Mouse (Mus musculus): Measurements from ENCODE around the gene Tbc1d2b. TPM values are rescaled to one million over a fixed set of nuclear protein-coding genes. Genes with fewer than 3 reads are reported as not detected.

Gene Tbc1d2b
- polyA plus RNA-seq, 1 experiment from 2014 or later = 17.3 TPM

DNA sequence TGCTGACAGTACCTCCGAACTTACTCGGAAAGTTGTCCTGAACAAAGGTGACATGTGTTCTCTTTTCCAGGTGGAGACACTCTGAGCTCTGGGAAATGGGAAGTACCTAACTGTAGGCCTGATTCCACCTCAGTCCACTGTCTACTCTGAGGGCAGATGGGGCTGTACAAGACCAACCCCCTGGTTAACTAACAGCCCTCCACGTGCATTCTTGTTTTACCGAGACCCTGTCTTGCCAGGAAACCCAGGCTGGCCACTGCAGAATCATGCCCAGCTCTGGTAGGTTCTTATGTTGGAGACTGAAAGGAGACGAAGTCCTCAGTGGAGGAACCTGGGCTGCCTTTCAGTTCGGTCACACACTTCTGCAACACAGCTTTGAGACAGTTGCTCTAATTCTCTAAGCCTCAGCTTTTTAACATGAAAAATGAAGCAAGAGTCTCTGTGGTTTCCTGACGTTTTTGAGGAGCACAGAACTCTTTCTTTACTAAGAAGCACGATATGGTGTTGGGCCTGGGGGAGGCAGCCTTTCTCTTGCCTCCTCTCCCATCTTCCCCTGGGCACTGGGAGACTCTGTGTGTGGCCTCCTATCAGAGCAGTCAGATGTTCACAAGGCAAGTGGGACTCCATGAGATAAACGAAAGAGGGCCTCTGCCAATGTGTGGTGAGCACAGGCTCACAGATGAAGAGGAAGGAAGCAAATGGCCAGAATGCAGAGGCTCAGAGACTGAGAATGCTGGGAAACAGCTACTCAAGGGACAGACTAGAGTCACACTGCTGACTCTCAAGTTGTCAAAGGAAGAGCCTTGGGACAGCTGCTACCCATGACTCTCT is 33.2 kb downstream of the Tbc1d2b start:
- Histone ChIP-seq H3K4me1 (no peaks in the 10 kb centered on the region), H3K27ac (no peak overlapping the region), H3K9ac (no peak overlapping the region), H3K4me2 (no peak overlapping the region), H3K9me3 (no peaks in the 10 kb centered on the region), H3K4me3 (no peak overlapping the region), H3K36me3 (peaks cover 30% of the 10 kb centered on the region), H3K27me3 (no peaks in the 10 kb centered on the region)
- ATAC-seq (ENCODE audit: insufficient number of reproducible peaks, insufficient read depth, low FRiP score, low TSS enrichment, low read depth) = no peak
- WGBS = 81% methylated on average over 9 of the region's 9 CpGs

GRCm38 (mm10) chr9:90236817-90237216 is 33.8 kb downstream of the Tbc1d2b start:
- no peak overlapping the region for H3K9ac ChIP-seq
- no peak overlapping the region for H3K4me3 ChIP-seq
- H3K27ac ChIP-seq = no peak overlapping the region
- no peaks in the 10 kb centered on the region for H3K27me3 ChIP-seq
- WGBS = 87% methylated on average over 5 of the region's 5 CpGs
- peaks cover 30% of the 10 kb centered on the region for H3K36me3 ChIP-seq
- H3K4me1 ChIP-seq = no peaks in the 10 kb centered on the region
- no peaks in the 10 kb centered on the region for H3K9me3 ChIP-seq
- no peak for ATAC-seq (ENCODE audit: insufficient number of reproducible peaks, insufficient read depth, low FRiP score, low TSS enrichment, low read depth)
- H3K4me2 ChIP-seq = no peak overlapping the region

GRCm38 (mm10) chr9:90235258-90235882 is 35.2 kb downstream of the Tbc1d2b start:
- Histone ChIP-seq H3K27ac (no peak overlapping the region), H3K36me3 (peaks cover 23% of the 10 kb centered on the region), H3K27me3 (no peaks in the 10 kb centered on the region), H3K4me1 (no peaks in the 10 kb centered on the region), H3K9me3 (no peaks in the 10 kb centered on the region), H3K9ac (no peak overlapping the region), H3K4me3 (no peak overlapping the region), H3K4me2 (no peak overlapping the region)
- ATAC-seq (ENCODE audit: insufficient number of reproducible peaks, insufficient read depth, low FRiP score, low TSS enrichment, low read depth) = no peak
- WGBS = 89% methylated on average over 10 of the region's 10 CpGs

DNA sequence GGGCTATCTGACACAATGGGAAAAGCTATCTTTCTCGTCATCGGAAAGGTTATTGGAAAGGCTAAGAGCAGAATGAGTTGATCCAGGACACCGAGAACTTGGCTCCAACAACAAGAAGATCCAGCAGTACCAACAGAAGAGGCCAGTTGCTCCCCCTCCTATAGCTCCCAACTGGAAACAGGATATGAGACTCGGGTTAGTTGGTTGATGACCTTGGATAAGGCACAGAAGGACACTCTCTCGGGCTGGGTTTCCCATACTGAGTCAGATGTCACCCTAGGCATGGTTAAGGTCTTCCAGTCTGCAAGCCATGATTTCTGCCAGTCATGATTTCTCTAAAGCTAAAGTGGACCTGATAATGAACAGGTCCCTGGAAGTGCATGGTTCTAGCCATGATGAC is 35.8 kb downstream of the Tbc1d2b start:
- Histone ChIP-seq H3K36me3 (peaks cover 18% of the 10 kb centered on the region), H3K9ac (no peak overlapping the region), H3K4me2 (no peak overlapping the region), H3K4me3 (no peak overlapping the region), H3K4me1 (no peaks in the 10 kb centered on the region), H3K9me3 (no peaks in the 10 kb centered on the region), H3K27me3 (no peaks in the 10 kb centered on the region), H3K27ac (no peak overlapping the region)
- no peak for ATAC-seq (ENCODE audit: insufficient number of reproducible peaks, insufficient read depth, low FRiP score, low TSS enrichment, low read depth)
- WGBS = 93% methylated on average over 5 of the region's 5 CpGs

DNA sequence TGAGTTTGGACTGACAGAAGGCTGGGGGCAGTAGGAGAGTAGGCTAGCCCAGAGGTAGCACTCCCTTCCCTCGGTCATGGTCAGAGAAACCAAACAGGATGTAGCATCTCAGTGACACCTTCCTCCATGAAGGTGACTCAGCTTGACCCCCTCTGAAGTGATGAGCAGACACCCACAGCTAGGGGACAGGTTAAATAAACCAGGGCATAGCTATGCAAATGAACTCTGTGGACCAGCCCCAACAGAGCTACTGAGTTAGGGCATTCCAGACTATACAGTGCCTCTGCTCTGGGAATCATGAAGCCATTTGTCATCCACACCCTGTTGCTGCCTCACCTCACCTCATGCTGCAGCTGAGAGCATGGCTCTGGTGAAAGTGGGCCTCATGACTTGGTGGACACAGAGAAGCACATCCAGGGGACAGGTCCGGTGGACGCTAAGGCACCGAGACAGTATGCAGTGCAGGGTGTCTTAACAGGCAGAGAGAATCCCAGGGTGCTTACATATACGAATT is 36.6 kb downstream of the Tbc1d2b start:
- Histone ChIP-seq H3K4me3 (no peak overlapping the region), H3K4me2 (no peak overlapping the region), H3K9me3 (no peaks in the 10 kb centered on the region), H3K4me1 (no peaks in the 10 kb centered on the region), H3K27ac (no peak overlapping the region), H3K36me3 (peaks cover 11% of the 10 kb centered on the region; the same call in 1 of the 2 replicates), H3K27me3 (no peaks in the 10 kb centered on the region), H3K9ac (no peak overlapping the region)
- 94% methylated on average over 5 of the region's 5 CpGs for WGBS
- no peak for ATAC-seq (ENCODE audit: insufficient number of reproducible peaks, insufficient read depth, low FRiP score, low TSS enrichment, low read depth)

GRCm38 (mm10) chr9:90232781-90233690 is 37.6 kb downstream of the Tbc1d2b start:
- H3K4me2 ChIP-seq = no peak overlapping the region
- no peak overlapping the region for H3K27ac ChIP-seq
- 91% methylated on average over 8 of the region's 8 CpGs for WGBS
- H3K36me3 ChIP-seq = peaks cover 14% of the 10 kb centered on the region; the same call in 1 of the 2 replicates
- no peaks in the 10 kb centered on the region for H3K27me3 ChIP-seq
- ATAC-seq (ENCODE audit: insufficient number of reproducible peaks, insufficient read depth, low FRiP score, low TSS enrichment, low read depth) = no peak
- no peak overlapping the region for H3K4me3 ChIP-seq
- H3K9ac ChIP-seq = no peak overlapping the region
- H3K9me3 ChIP-seq = no peaks in the 10 kb centered on the region
- no peaks in the 10 kb centered on the region for H3K4me1 ChIP-seq

- H3K4me1 ChIP-seq = no peaks in the 10 kb centered on the region
- 81% methylated on average over 12 of the region's 12 CpGs for WGBS
- no peaks in the 10 kb centered on the region for H3K9me3 ChIP-seq
- H3K4me2 ChIP-seq = no peak overlapping the region
- H3K27ac ChIP-seq = no peak overlapping the region
- H3K4me3 ChIP-seq = no peak overlapping the region
- no peak overlapping the region for H3K9ac ChIP-seq
- H3K27me3 ChIP-seq = no peaks in the 10 kb centered on the region
- no peak for ATAC-seq (ENCODE audit: insufficient number of reproducible peaks, insufficient read depth, low FRiP score, low TSS enrichment, low read depth)
- peaks cover 41% of the 10 kb centered on the region for H3K36me3 ChIP-seq
Observed at GRCm38 (mm10) chr9:90227171-90227570, 43.4 kb downstream of the Tbc1d2b start.

DNA sequence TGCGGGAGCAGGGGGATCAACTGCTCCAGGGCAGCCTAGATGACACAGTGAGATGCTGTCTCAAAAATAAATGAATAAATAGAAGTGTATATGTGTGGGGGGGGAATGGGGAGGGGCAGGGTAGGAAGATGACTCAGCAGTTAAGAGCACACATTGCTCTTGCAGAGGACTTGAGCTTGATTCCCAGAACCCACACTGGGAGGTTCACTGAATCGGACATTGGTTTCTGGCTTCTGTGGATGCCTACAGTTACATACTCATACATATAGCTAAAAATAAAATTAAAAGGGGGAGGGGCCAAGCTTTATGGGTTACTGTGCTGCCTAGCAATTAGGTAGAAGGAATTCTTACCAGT is 43.9 kb downstream of the Tbc1d2b start:
- WGBS = 76% methylated on average over 2 of the region's 2 CpGs
- peaks cover 46% of the 10 kb centered on the region for H3K36me3 ChIP-seq
- H3K27ac ChIP-seq = no peak overlapping the region
- no peak overlapping the region for H3K9ac ChIP-seq
- no peak for ATAC-seq (ENCODE audit: insufficient number of reproducible peaks, insufficient read depth, low FRiP score, low TSS enrichment, low read depth)
- no peaks in the 10 kb centered on the region for H3K4me1 ChIP-seq
- H3K9me3 ChIP-seq = no peaks in the 10 kb centered on the region
- no peak overlapping the region for H3K4me2 ChIP-seq
- H3K27me3 ChIP-seq = no peaks in the 10 kb centered on the region
- no peak overlapping the region for H3K4me3 ChIP-seq

DNA sequence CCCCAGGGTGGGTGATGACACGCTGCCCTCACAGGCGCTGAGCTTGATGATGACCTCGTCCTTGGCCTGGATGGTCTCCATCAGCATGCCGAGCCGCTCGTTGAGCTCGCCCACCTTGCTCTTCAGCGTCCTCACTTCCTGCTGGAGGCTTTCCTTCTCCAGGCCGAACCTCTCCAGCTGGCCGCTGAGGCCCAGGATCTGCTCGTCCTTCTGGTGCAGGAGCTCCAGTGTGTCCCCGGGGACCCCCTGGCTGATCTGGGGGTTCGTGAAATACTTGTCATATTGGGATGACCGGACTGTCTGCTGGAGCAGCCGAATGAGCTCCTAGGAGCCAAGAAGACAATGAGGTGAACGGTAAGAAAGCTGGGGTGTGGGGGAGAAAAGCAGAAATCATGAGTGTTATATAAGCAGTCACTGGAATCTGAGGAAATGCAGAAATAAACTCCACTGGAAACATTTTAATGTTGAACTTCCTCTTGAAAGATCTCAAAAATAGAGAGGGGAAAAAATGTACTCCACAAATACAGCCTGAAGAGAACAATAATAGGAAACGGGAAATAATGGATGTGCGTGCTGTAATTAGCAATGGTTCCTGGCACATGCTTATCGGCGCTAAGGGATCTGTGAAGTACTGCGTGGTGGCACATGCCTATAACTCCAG is 44.4 kb downstream of the Tbc1d2b start:
- H3K36me3 ChIP-seq = peaks cover 46% of the 10 kb centered on the region
- H3K27me3 ChIP-seq = no peaks in the 10 kb centered on the region
- WGBS = 90% methylated on average over 21 of the region's 21 CpGs
- no peak for ATAC-seq (ENCODE audit: insufficient number of reproducible peaks, insufficient read depth, low FRiP score, low TSS enrichment, low read depth)
- no peak overlapping the region for H3K4me3 ChIP-seq
- H3K4me2 ChIP-seq = no peak overlapping the region
- H3K9me3 ChIP-seq = no peaks in the 10 kb centered on the region
- no peak overlapping the region for H3K27ac ChIP-seq
- no peak overlapping the region for H3K9ac ChIP-seq
- no peaks in the 10 kb centered on the region for H3K4me1 ChIP-seq

DNA sequence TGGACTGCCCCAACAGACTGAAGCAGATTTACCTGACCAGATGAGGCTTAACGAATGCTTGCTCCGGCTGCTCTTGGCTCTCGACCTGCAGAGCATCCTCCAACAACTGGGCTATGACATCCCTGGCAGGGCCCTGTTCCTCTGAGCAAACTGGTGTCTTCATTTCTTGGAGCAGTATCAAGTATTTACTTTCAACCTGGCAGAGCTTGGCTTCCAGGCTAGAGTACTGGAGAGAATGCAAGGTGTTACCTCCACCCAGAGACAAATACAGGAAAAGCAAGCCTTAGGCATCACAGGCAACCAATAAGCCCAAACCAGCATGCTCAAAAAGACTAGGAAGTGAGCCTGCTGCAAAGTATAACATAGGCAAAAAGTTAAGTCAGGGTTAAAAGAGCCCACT is 48.3 kb downstream of the Tbc1d2b start:
- Histone ChIP-seq H3K9ac (no peak overlapping the region), H3K36me3 (peaks cover 72% of the 10 kb centered on the region), H3K27ac (no peak overlapping the region), H3K9me3 (no peaks in the 10 kb centered on the region), H3K4me1 (no peaks in the 10 kb centered on the region), H3K4me2 (no peak overlapping the region), H3K4me3 (no peak overlapping the region), H3K27me3 (no peaks in the 10 kb centered on the region)
- ATAC-seq (ENCODE audit: insufficient number of reproducible peaks, insufficient read depth, low FRiP score, low TSS enrichment, low read depth) = no peak
- 90% methylated on average over 3 of the region's 3 CpGs for WGBS

- H3K27me3 ChIP-seq = no peaks in the 10 kb centered on the region
- H3K27ac ChIP-seq = no peak overlapping the region
- no peak for ATAC-seq (ENCODE audit: insufficient number of reproducible peaks, insufficient read depth, low FRiP score, low TSS enrichment, low read depth)
- WGBS = 64% methylated on average over 4 of the region's 4 CpGs
- no peak overlapping the region for H3K4me2 ChIP-seq
- H3K36me3 ChIP-seq = peaks cover 74% of the 10 kb centered on the region
- no peak overlapping the region for H3K9ac ChIP-seq
- no peaks in the 10 kb centered on the region for H3K9me3 ChIP-seq
- no peaks in the 10 kb centered on the region for H3K4me1 ChIP-seq
- no peak overlapping the region for H3K4me3 ChIP-seq
Observed at GRCm38 (mm10) chr9:90217501-90217900, 53.1 kb downstream of the Tbc1d2b start.

All from embryonic facial prominence, embryonic 13.5 days (tissue).